Mouse (Mus musculus): ENCODE data around the gene Armcx2. TPM values are rescaled to one million over a fixed set of nuclear protein-coding genes. Genes with fewer than 3 reads are reported as not detected.
"Not testable (repeated sequence)": the region's sequence is repeated elsewhere in the genome, so short reads cannot be mapped to it uniquely, and the experiment has no call there.

The Armcx2 gene
- 10 to 100 TPM; 90.3 to 94.4 TPM for total RNA-seq (2021)

- peak; percentile 45 to 70 for DNase-seq (ENCODE audit: extremely low spot score in 1 of 2, low spot score in 2 of 2)
- intact Hi-C loops (cut with DNase I) = no loop called here
Measured at GRCm38 (mm10) chrX:134808755-134809224, at the start of gene Armcx2. Gene Armcx2 (minus strand): TSS chrX:134809221.

GRCm38 (mm10) chrX:134849662-134850061, 40.6 kb upstream of the Armcx2 start:
- intact Hi-C loops (cut with DNase I) = no loop called here
- DNase-seq (ENCODE audit: extremely low spot score in 1 of 2, low spot score in 2 of 2) = no peak

GRCm38 (mm10) chrX:134844424-134844823, 35.4 kb upstream of the Armcx2 start:
- DNase-seq (ENCODE audit: extremely low spot score in 1 of 2, low spot score in 2 of 2) = no peak
- intact Hi-C loops (cut with DNase I) = no loop called here

- intact Hi-C loops (cut with DNase I) = no loop called here
Measured at GRCm38 (mm10) chrX:134830508-134830907, 21.5 kb upstream of the Armcx2 start.

GRCm38 (mm10) chrX:134807833-134808754, 927 bp downstream of the Armcx2 start:
- DNase-seq (ENCODE audit: extremely low spot score in 1 of 2, low spot score in 2 of 2) = peak; percentile 21 to 67

More at GRCm38 (mm10) chrX:134830508-134830907, 21.5 kb upstream of the Armcx2 start:
- peak in 1 of 2 experiments; percentile 16 for DNase-seq (ENCODE audit: extremely low spot score in 1 of 2, low spot score in 2 of 2)

GRCm38 (mm10) chrX:134787728-134788127, 21.3 kb downstream of the Armcx2 start:
- DNase-seq (ENCODE audit: extremely low spot score in 1 of 2, low spot score in 2 of 2) = no peak
- intact Hi-C loops (cut with DNase I) = no loop called here

More at GRCm38 (mm10) chrX:134807833-134808754, 927 bp downstream of the Armcx2 start:
- intact Hi-C loops (cut with DNase I) = no loop called here

- DNase-seq (ENCODE audit: extremely low spot score in 1 of 2, low spot score in 2 of 2); intact Hi-C loops (cut with DNase I): not testable (repeated sequence)
Measured at GRCm38 (mm10) chrX:134763428-134764198, 45.4 kb downstream of the Armcx2 start.

- intact Hi-C loops (cut with DNase I) = no loop called here
- no peak for DNase-seq (ENCODE audit: extremely low spot score in 1 of 2, low spot score in 2 of 2)
Measured at GRCm38 (mm10) chrX:134757293-134757995, 51.6 kb downstream of the Armcx2 start.

GRCm38 (mm10) chrX:134756434-134757292, 52.4 kb downstream of the Armcx2 start, which contains the start of gene Armcx3:
Gene Armcx3 (plus strand): TSS chrX:134756595.
- DNase-seq (ENCODE audit: extremely low spot score in 1 of 2, low spot score in 2 of 2) = peak; percentile 48 to 75
- intact Hi-C loops (cut with DNase I) = no loop called here

Small RNA genes within 50 kb of the gene (microRNA-seq; reads per million reads assigned to microRNA genes)
- not detected for gene Mir7093

Other genes starting within 250 kb of the Armcx2 start
- 1 to 10 TPM in 1 of 2 experiments, under 1 TPM in 1; 0.93 to 1.6 TPM for gene Btk, start 225.7 kb downstream of the Armcx2 start, total RNA-seq (2021)
- 100 to 1,000 TPM; 157 to 158 TPM for gene Rpl36a, start 223.6 kb downstream of the Armcx2 start, total RNA-seq (2021)
- 1 to 10 TPM; 8.8 to 9.2 TPM for gene Gla, start 208.1 kb downstream of the Armcx2 start, total RNA-seq (2021)
- gene Hnrnph2, start 208.0 kb downstream of the Armcx2 start, total RNA-seq (2021) = 100 to 1,000 TPM; 132 to 133 TPM
- 10 to 100 TPM; 51.3 to 51.5 TPM for gene Armcx4, start 122.7 kb downstream of the Armcx2 start, total RNA-seq (2021)
- 10 to 100 TPM; 58.2 to 72.7 TPM for gene Armcx1, start 91.3 kb downstream of the Armcx2 start, total RNA-seq (2021)
- gene Armcx6, start 57.8 kb downstream of the Armcx2 start, total RNA-seq (2021) = 1 to 10 TPM; 7.0 to 8.9 TPM
- 10 to 100 TPM; 82.9 to 91.2 TPM for gene Armcx3, start 52.6 kb downstream of the Armcx2 start, total RNA-seq (2021)
- gene Nxf2, start 155.5 kb upstream of the Armcx2 start, total RNA-seq (2021) = under 1 TPM; 0.19 to 0.22 TPM
- gene Zmat1, start 200.0 kb upstream of the Armcx2 start, total RNA-seq (2021) = 1 to 10 TPM; 8.0 to 9.6 TPM